8 mouse cellular contexts compared by ENCODE assay signal in genomic region chr11:103412950-103413423, GRCm38 (mm10). TPM values are rescaled to one million over a fixed set of nuclear protein-coding genes. Genes with fewer than 3 reads are reported as not detected.
A peak's percentile ranks its signal among the peaks of the same experiment; 100 is the strongest.
DNase-seq lines count a peak whose midpoint lies in the region; ATAC-seq lines count a peak whose summit lies in the region.

No protein-coding gene starts in this region.

- H3K4me2 ChIP-seq in hindbrain, embryonic 13.5 days: peak overlapping the region; percentile 83
- H3K4me2 ChIP-seq in lung, embryonic 16.5 days (ENCODE audit: low read depth, low read length): peak overlapping the region; percentile 74
- peak overlapping the region; percentile 83 for H3K4me2 ChIP-seq in stomach, embryonic 14.5 days (replicated peaks; ENCODE audit: low read depth, low read length)

- H3K4me1 ChIP-seq in heart, embryonic 10.5 days: peaks cover 18% of the 10 kb centered on the region
- H3K4me1 ChIP-seq in hindbrain, embryonic 13.5 days (replicated peaks): peaks cover 23% of the 10 kb centered on the region
- H3K4me1 ChIP-seq in lung, embryonic 16.5 days (replicated peaks; ENCODE audit: control insufficient read depth, insufficient read depth, low read length): peaks cover 6% of the 10 kb centered on the region
- H3K4me1 ChIP-seq in stomach, embryonic 14.5 days (ENCODE audit: control insufficient read depth, insufficient read depth, low read length): 0 out of 2 replicates have a peak, but pooled peaks cover 3% of the 10 kb centered on the region

- no peak for DNase-seq in heart, embryonic 10.5 days (ENCODE audit: low spot score)
- no peak for DNase-seq in heart, postnatal 36 days
- DNase-seq in T-cell, adult 2 months (ENCODE audit: low spot score): peak; percentile 21
- DNase-seq in right cerebral cortex, postnatal 36 days (ENCODE audit: low spot score in 2 of 2): no peak

- peak overlapping the region; percentile 70 for H3K9ac ChIP-seq in hindbrain, embryonic 13.5 days
- H3K9ac ChIP-seq in lung, embryonic 16.5 days (ENCODE audit: low read length): peak overlapping the region; percentile 87
- H3K9ac ChIP-seq in stomach, embryonic 14.5 days (replicated peaks; ENCODE audit: low read depth, low read length): peak overlapping the region; percentile 55; the same call in 1 of the 2 replicates

- peak overlapping the region; percentile 90 for H3K27ac ChIP-seq in heart, embryonic 10.5 days
- peak overlapping the region; percentile 78 for H3K27ac ChIP-seq in hindbrain, embryonic 13.5 days
- peak overlapping the region; percentile 62 for H3K27ac ChIP-seq in lung, embryonic 16.5 days (ENCODE audit: low read length)
- H3K27ac ChIP-seq in stomach, embryonic 14.5 days (ENCODE audit: low read length): no peak overlapping the region; the same call in 1 of the 2 replicates

- ATAC-seq in hindbrain, embryonic 13.5 days (ENCODE audit: low FRiP score): peak; percentile 60
- ATAC-seq in lung, embryonic 16.5 days (ENCODE audit: low read depth): peak; percentile 26
- ATAC-seq in stomach, embryonic 14.5 days (ENCODE audit: insufficient number of reproducible peaks, insufficient read depth, low FRiP score, low read depth): peak; percentile 61
- ATAC-seq in granulocyte monocyte progenitor cell, adult 5-6 weeks (replicated peaks; ENCODE audit: poor library complexity, severe bottlenecking): no peak; the same call in 1 of the 2 replicates

- WGBS in heart, embryonic 10.5 days: 3% methylated on average over 14 of the region's 14 CpGs
- 3% methylated on average over 14 of the region's 14 CpGs for WGBS in hindbrain, embryonic 13.5 days
- WGBS in lung, embryonic 16.5 days: 2% methylated on average over 14 of the region's 14 CpGs
- WGBS in stomach, embryonic 14.5 days: 4% methylated on average over 14 of the region's 14 CpGs

- intact Hi-C loops in heart, postnatal 36 days (cut with DNase I): loop anchor here (5.0 kb wide), 2 partner anchors 144 to 241 kb away; partner anchors contain the start of gene Fmnl1

- no peaks in the 10 kb centered on the region for H3K9me3 ChIP-seq in heart, embryonic 10.5 days
- no peaks in the 10 kb centered on the region for H3K9me3 ChIP-seq in hindbrain, embryonic 13.5 days
- H3K9me3 ChIP-seq in lung, embryonic 16.5 days (ENCODE audit: control insufficient read depth, low read length): no peaks in the 10 kb centered on the region
- H3K9me3 ChIP-seq in stomach, embryonic 14.5 days (ENCODE audit: control insufficient read depth, low read depth, low read length): no peaks in the 10 kb centered on the region

- H3K36me3 ChIP-seq in heart, embryonic 10.5 days: peaks cover 7% of the 10 kb centered on the region; the same call in 1 of the 2 replicates
- peaks cover 5% of the 10 kb centered on the region; the same call in 1 of the 2 replicates for H3K36me3 ChIP-seq in hindbrain, embryonic 13.5 days
- H3K36me3 ChIP-seq in lung, embryonic 16.5 days (ENCODE audit: control insufficient read depth, insufficient read depth, low read length): no peaks in the 10 kb centered on the region
- no peaks in the 10 kb centered on the region for H3K36me3 ChIP-seq in stomach, embryonic 14.5 days (ENCODE audit: control insufficient read depth, insufficient read depth, low read length)

- H3K27me3 ChIP-seq in heart, embryonic 10.5 days (ENCODE audit: insufficient read depth, poor library complexity, severe bottlenecking): no peaks in the 10 kb centered on the region; the same call in 1 of the 2 replicates
- peaks cover 12% of the 10 kb centered on the region for H3K27me3 ChIP-seq in hindbrain, embryonic 13.5 days
- H3K27me3 ChIP-seq in lung, embryonic 16.5 days (ENCODE audit: control insufficient read depth, insufficient read depth, low read depth, low read length): no peaks in the 10 kb centered on the region
- no peaks in the 10 kb centered on the region for H3K27me3 ChIP-seq in stomach, embryonic 14.5 days (ENCODE audit: control insufficient read depth, insufficient read depth, low read length)

- peak overlapping the region; percentile 95 for H3K4me3 ChIP-seq in heart, embryonic 10.5 days
- H3K4me3 ChIP-seq in hindbrain, embryonic 13.5 days: peak overlapping the region; percentile 86
- peak overlapping the region; percentile 84 for H3K4me3 ChIP-seq in lung, embryonic 16.5 days (ENCODE audit: low read length)
- peak overlapping the region; percentile 68 for H3K4me3 ChIP-seq in stomach, embryonic 14.5 days (ENCODE audit: low read depth, low read length)

RNA-seq across cellular contexts. Expression of gene Plekhm1, which starts 0.5 kb away (rescaled TPM):
- polyA plus RNA-seq in heart, embryonic 10.5 days (2016; fragmentation: Nextera tagmentation; extraction: Ambion mirVana): 6.7 and 6.9 TPM in 2 replicates
- total RNA-seq in heart, postnatal 36 days (2021): 10 to 100 TPM; 11.9 to 12.9 TPM
- 9.1 TPM in 2 replicates for polyA plus RNA-seq in hindbrain, embryonic 13.5 days (2015; fragmentation: Nextera tagmentation; extraction: Ambion mirVana)
- 9.8 and 10.2 TPM in 2 replicates for polyA plus RNA-seq in lung, embryonic 16.5 days (2015; fragmentation: Nextera tagmentation; extraction: Ambion mirVana)
- 7.5 and 9.2 TPM in 2 replicates for polyA plus RNA-seq in stomach, embryonic 14.5 days (2014; fragmentation: Nextera tagmentation; extraction: Ambion mirVana)
- total RNA-seq in granulocyte monocyte progenitor cell, adult 5-6 weeks (2014; fragmentation: Nextera tagmentation): 8.6 and 13.2 TPM in 2 replicates
- total RNA-seq in granulocyte monocyte progenitor cell, adult 5-6 weeks (2017): 3.9 and 4.8 TPM in 2 replicates

RNA-seq across cellular contexts. Expression of gene Arhgap27, which starts 49.5 kb away (rescaled TPM):
- polyA plus RNA-seq in heart, embryonic 10.5 days (2016; fragmentation: Nextera tagmentation; extraction: Ambion mirVana): 5.7 and 6.0 TPM in 2 replicates
- 10 to 100 TPM; 16.3 to 17.6 TPM for total RNA-seq in heart, postnatal 36 days (2021)
- 3.2 and 3.4 TPM in 2 replicates for polyA plus RNA-seq in hindbrain, embryonic 13.5 days (2015; fragmentation: Nextera tagmentation; extraction: Ambion mirVana)
- polyA plus RNA-seq in lung, embryonic 16.5 days (2015; fragmentation: Nextera tagmentation; extraction: Ambion mirVana): 14.1 and 15.7 TPM in 2 replicates
- 13.2 and 16.4 TPM in 2 replicates for polyA plus RNA-seq in stomach, embryonic 14.5 days (2014; fragmentation: Nextera tagmentation; extraction: Ambion mirVana)
- total RNA-seq in granulocyte monocyte progenitor cell, adult 5-6 weeks (2014; fragmentation: Nextera tagmentation): 21.3 and 29.3 TPM in 2 replicates
- 11.0 and 19.0 TPM in 2 replicates for total RNA-seq in granulocyte monocyte progenitor cell, adult 5-6 weeks (2017)
